Mouse (Mus musculus) hematopoietic stem cell, adult 5-6 weeks (primary cell): ENCODE measurements around the gene Olfr965. TPM values are rescaled to one million over a fixed set of nuclear protein-coding genes. Genes with fewer than 3 reads are reported as not detected.
"Not testable (repeated sequence)": the region's sequence is repeated elsewhere in the genome, so short reads cannot be mapped to it uniquely, and the experiment has no call there.

Source experiments
- ATAC-seq, 2 experiments: fragments of 125-278 bp in 1 of 2; replicated peaks in 1 of 2; 2 replicates each; pipeline ENCODE4 v1.8.0; 2016 to 2017; ENCODE audit warnings: inconsistent platforms in 2 of 2, mild to moderate bottlenecking in 2 of 2, moderate number of reproducible peaks in 2 of 2, low read depth in 1 of 2, moderate TSS enrichment in 1 of 2; ENCODE audit not compliant: low FRiP score in 2 of 2, poor library complexity in 2 of 2, severe bottlenecking in 2 of 2, insufficient read depth in 1 of 2, low TSS enrichment in 1 of 2
- total RNA-seq: library from RNA; stranded (forward); fragments of 172-1452, 232-1000 nt; gene quantifications from 2 replicates; pipeline ENCODE4 v1.2.3, GENCODE M21; 2017

Olfr965 gene
- total RNA-seq, result not detected in 2 replicates

DNA sequence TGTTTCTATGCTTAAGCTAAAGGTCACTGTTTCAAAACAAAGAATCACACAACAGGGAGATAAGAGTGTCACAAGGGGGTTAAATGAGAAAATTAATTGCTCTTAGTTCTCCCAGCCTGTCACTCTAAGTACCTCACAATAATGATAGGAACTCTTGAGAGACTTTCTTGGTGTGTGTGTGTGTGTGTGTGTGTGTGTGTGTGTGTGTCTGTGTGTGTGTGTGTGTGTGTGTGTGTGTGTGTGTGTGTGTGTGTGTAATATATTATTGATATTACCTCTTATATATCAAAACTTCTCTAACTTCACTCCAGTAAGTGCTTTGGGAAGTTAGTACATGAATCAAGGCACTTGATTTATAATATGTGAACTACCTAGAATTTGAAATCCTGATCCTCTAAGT, at the start of gene Olfr965:
Olfr965 (plus strand) TSS at position 301 of the 400 bp plus-strand sequence.
- no peak for ATAC-seq

- no peak for ATAC-seq
Measured at GRCm38 (mm10) chr9:39666905-39667304, 44.2 kb upstream of the Olfr965 start, which contains the start of gene Olfr963. TSS of gene Olfr963 (plus strand) at chr9:39667205.

GRCm38 (mm10) chr9:39669723-39670122, 41.4 kb upstream of the Olfr965 start:
- no peak for ATAC-seq

- no peak for ATAC-seq
Measured at GRCm38 (mm10) chr9:39674820-39675219, 36.3 kb upstream of the Olfr965 start.

GRCm38 (mm10) chr9:39678557-39678956, 32.6 kb upstream of the Olfr965 start:
- no peak for ATAC-seq

- ATAC-seq, result peak; percentile 91 to 92
Measured at GRCm38 (mm10) chr9:39679280-39679679, 31.9 kb upstream of the Olfr965 start.

DNA sequence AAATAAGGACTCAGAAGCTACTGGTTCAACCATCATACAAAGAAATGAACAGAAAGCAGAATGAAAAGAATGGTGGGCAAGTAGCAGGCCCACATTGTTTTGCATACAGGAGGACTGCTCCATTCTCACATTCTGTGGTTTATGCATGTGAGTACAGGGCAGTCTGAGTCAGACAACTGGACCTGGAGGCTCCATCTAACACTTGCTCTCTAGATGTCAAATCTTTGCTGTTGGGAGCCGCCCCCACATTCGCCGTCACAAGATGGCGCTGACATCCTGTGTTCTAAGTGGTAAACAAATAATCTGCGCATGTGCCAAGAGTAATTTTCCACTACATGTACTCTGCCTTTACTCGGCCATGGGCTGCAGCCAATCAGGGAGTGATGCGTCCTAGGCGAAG, 10.0 kb upstream of the Olfr965 start:
- ATAC-seq, result not testable (repeated sequence)

GRCm38 (mm10) chr9:39707017-39707416, 4.1 kb upstream of the Olfr965 start, which contains the start of gene Olfr149:
TSS of gene Olfr149 (minus strand) at chr9:39707117.
- ATAC-seq, result no peak

- ATAC-seq, result no peak
Measured at GRCm38 (mm10) chr9:39708958-39709357, 2.2 kb upstream of the Olfr965 start.

DNA sequence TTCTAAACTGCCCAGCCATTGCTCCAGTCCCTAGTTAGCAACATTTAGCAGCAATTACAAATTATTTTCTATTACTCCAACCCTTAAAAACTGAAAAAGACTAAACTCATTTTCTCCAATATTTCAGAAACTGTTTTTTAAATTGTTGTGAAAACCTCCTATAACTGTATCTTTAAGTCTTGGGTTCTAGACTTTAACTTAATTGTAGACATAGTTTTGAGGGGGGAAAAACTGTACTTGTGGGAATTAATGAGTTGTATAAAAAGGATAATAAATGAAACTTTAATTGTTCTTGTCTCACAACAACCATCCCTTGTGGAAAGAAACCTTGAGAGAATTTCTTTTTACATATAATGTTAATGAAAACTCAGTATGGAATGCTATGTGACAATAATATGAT, 19.5 kb downstream of the Olfr965 start, which contains the start of gene Olfr150:
Olfr150 (plus strand) TSS at position 301 of the 400 bp plus-strand sequence.
- no peak for ATAC-seq

GRCm38 (mm10) chr9:39740741-39741140, 29.6 kb downstream of the Olfr965 start:
- no peak for ATAC-seq

GRCm38 (mm10) chr9:39745949-39746348, 34.8 kb downstream of the Olfr965 start, which contains the start of gene Olfr967:
TSS of gene Olfr967 (plus strand) at chr9:39746249.
- ATAC-seq, result no peak

- ATAC-seq, result no peak
Measured at GRCm38 (mm10) chr9:39746428-39746827, 35.3 kb downstream of the Olfr965 start.

Other genes with a start within 250 kb of the Olfr965 start
- gene Olfr955, start 239.4 kb upstream of the Olfr965 start, total RNA-seq, result not detected in 2 replicates
- gene Olfr44, start 217.4 kb upstream of the Olfr965 start, total RNA-seq, result not detected in 2 replicates
- gene Olfr957, start 195.5 kb upstream of the Olfr965 start, total RNA-seq, result not detected in 2 replicates
- gene Olfr958, start 157.3 kb upstream of the Olfr965 start, total RNA-seq, result not detected in 2 replicates
- not detected in 2 replicates for gene Olfr959, start 135.8 kb upstream of the Olfr965 start, total RNA-seq
- not detected in 2 replicates for gene AW551984, start 107.0 kb upstream of the Olfr965 start, total RNA-seq
- not detected in 2 replicates for gene Olfr148, start 100.7 kb upstream of the Olfr965 start, total RNA-seq
- gene Olfr960, start 90.0 kb upstream of the Olfr965 start, total RNA-seq, result not detected in 2 replicates
- not detected in 2 replicates for gene Olfr961, start 66.3 kb upstream of the Olfr965 start, total RNA-seq
- not detected in 2 replicates for gene Olfr963, start 44.1 kb upstream of the Olfr965 start, total RNA-seq
- not detected in 2 replicates for gene Olfr149, start 4.2 kb upstream of the Olfr965 start, total RNA-seq
- gene Olfr150, start 19.6 kb downstream of the Olfr965 start, total RNA-seq, result not detected in 2 replicates
- gene Olfr967, start 34.9 kb downstream of the Olfr965 start, total RNA-seq, result not detected in 2 replicates
- not detected in 2 replicates for gene Olfr968, start 71.9 kb downstream of the Olfr965 start, total RNA-seq
- not detected in 2 replicates for gene Olfr969, start 79.6 kb downstream of the Olfr965 start, total RNA-seq
- not detected in 2 replicates for gene Olfr970, start 97.5 kb downstream of the Olfr965 start, total RNA-seq
- gene Olfr971, start 125.5 kb downstream of the Olfr965 start, total RNA-seq, result not detected in 2 replicates
- not detected in 2 replicates for gene Olfr972, start 155.1 kb downstream of the Olfr965 start, total RNA-seq
- not detected in 2 replicates for gene Olfr229, start 196.0 kb downstream of the Olfr965 start, total RNA-seq
- not detected in 2 replicates for gene Olfr974, start 226.1 kb downstream of the Olfr965 start, total RNA-seq
- not detected in 2 replicates for gene Olfr975, start 240.7 kb downstream of the Olfr965 start, total RNA-seq
- not detected in 2 replicates for gene Olfr976, start 249.8 kb downstream of the Olfr965 start, total RNA-seq